Mouse (Mus musculus) lung, embryonic 14.5 days (tissue): ENCODE results near the gene Spn. TPM values are rescaled to one million over a fixed set of nuclear protein-coding genes. Genes with fewer than 3 reads are reported as not detected.
A peak's percentile ranks its signal among the peaks of the same experiment; 100 is the strongest.
"Not testable (repeated sequence)": the region's sequence is repeated elsewhere in the genome, so short reads cannot be mapped to it uniquely, and the experiment has no call there.

Experiments used
- ATAC-seq: fragments of 200-750 bp; cut with Nextera tagmentation; 2 replicates; pipeline ENCODE4 v1.8.0; 2017; ENCODE audit warnings: mild to moderate bottlenecking, moderate TSS enrichment, moderate library complexity; ENCODE audit not compliant: insufficient read depth
- DNase-seq: peaks from one replicate; pipeline ENCODE4 v3.0.0-alpha.2; 2015
- H3K27ac ChIP-seq: fragments of 300-500 bp; sonication (generic); 2 replicates; pipeline ENCODE4 v1.5.1; 2014; ENCODE audit warnings: low read depth, mild to moderate bottlenecking, moderate library complexity
- H3K27me3 ChIP-seq: fragments of 300-500 bp; sonication (generic); 2 replicates; pipeline ENCODE4 v1.6.1; 2014; ENCODE audit warnings: low read length, control low read depth; ENCODE audit not compliant: insufficient read depth
- H3K36me3 ChIP-seq: fragments of 300-500 bp; sonication (generic); 2 replicates; pipeline ENCODE4 v1.6.1; 2014; ENCODE audit warnings: control low read depth; ENCODE audit not compliant: insufficient read depth
- H3K4me1 ChIP-seq: fragments of 300-500 bp; sonication (generic); 2 replicates; pipeline ENCODE4 v1.6.1; 2014; ENCODE audit warnings: antibody characterized with exemption, control low read depth; ENCODE audit not compliant: insufficient read depth
- H3K4me2 ChIP-seq: fragments of 300-500 bp; sonication (generic); 2 replicates; pipeline ENCODE4 v1.6.1; 2014; ENCODE audit warnings: mild to moderate bottlenecking
- H3K4me3 ChIP-seq: fragments of 300-500 bp; sonication (generic); 2 replicates; pipeline ENCODE4 v1.5.1; 2014; ENCODE audit warnings: low read depth, low read length
- H3K9ac ChIP-seq: fragments of 300-500 bp; sonication (generic); 2 replicates; pipeline ENCODE4 v1.6.1; 2014
- H3K9me3 ChIP-seq: fragments of 300-500 bp; sonication (generic); 2 replicates; pipeline ENCODE4 v1.6.1; 2016; ENCODE audit warnings: low read depth, low read length, control low read depth
- CTCF ChIP-seq: IDR thresholded peaks from 2 replicates; pipeline ENCODE4 v1.5.1; 2016; ENCODE audit warnings: antibody characterized with exemption, low read depth
- whole genome bisulfite sequencing: fragments of 180-500 bp; shearing (Covaris S2); extraction: QIAGEN DNeasy Blood & Tissue Kit; methylation state at CpG from one replicate; pipeline ENCODE4 v1.1.7; 2014; 5-methylcytosine and 5-hydroxymethylcytosine counted together
- polyA plus RNA-seq: library from polyadenylated mRNA; unstranded; fragments of >200 nt; fragmentation: Nextera tagmentation; extraction: Ambion mirVana; gene quantifications from 2 replicates; pipeline ENCODE4 v1.2.1, GENCODE M21; 2014

The Spn gene
- polyA plus RNA-seq, 1 experiment from 2014 or later = not detected

- 35% methylated on average over 7 of the region's 7 CpGs for WGBS
- Histone ChIP-seq H3K4me2 (no peak overlapping the region), H3K9ac (no peak overlapping the region), H3K9me3 (no peaks in the 10 kb centered on the region), H3K27ac (no peak overlapping the region), H3K36me3 (no peaks in the 10 kb centered on the region), H3K4me3 (no peak overlapping the region), H3K27me3 (no peaks in the 10 kb centered on the region), H3K4me1 (no peaks in the 10 kb centered on the region)
- DNase-seq (no peak), ATAC-seq (no peak)
- TF ChIP-seq CTCF = no peak
Observed at GRCm38 (mm10) chr7:127096456-127096855, 41.2 kb downstream of the Spn start.

- Histone ChIP-seq H3K9ac (no peak overlapping the region), H3K36me3 (no peaks in the 10 kb centered on the region), H3K4me1 (no peaks in the 10 kb centered on the region), H3K9me3 (no peaks in the 10 kb centered on the region), H3K4me2 (no peak overlapping the region), H3K27me3 (no peaks in the 10 kb centered on the region), H3K27ac (no peak overlapping the region), H3K4me3 (no peak overlapping the region)
- ATAC-seq = no peak
- DNase-seq = no peak
- whole genome bisulfite sequencing = 50% methylated on average over 3 of the region's 3 CpGs
- TF ChIP-seq CTCF = no peak
Observed at GRCm38 (mm10) chr7:127093914-127094313, 43.7 kb downstream of the Spn start.

DNA sequence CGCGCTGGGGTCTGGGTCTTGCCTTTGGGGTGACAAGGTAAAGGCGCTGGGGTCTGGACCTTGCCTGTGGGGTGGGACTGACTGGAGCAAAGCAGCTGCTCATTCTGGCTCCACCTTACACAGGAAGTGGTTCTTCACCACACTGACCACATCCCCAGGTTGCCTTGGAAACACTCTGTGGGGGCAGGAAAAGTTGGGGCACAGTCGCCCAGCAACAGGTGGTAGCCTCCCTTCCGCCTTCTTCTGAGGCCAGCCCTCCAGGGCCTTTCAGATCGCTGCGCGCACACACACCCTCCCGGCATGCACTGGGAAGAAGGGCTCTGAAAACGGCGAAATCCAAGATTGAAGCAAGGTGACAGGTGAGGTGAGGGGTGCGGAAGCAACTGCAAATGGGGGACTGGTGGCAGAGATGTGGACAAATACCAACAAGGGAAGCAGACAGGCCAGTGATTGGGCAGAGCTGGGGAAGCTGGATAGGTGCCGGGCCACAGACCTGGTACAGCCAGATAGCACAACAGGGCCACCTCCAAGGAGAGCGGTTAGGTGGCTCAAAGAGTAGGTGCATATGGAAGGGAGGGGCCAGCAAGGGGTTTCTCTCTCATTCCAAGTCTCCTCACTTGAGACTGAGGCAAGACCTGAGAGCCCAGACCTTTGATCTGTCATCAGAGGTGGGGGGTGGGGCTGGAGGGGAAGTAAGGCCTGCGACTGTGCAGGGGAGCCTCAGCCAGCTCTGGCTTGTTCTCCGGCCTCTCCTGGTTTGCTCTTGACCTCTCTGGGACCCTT lies 46.3 kb downstream of the Spn start, which contains the start of gene AI467606:
TSS of gene AI467606 (plus strand) at position 246 of the 783 bp plus-strand sequence.
- Histone ChIP-seq H3K4me1 (no peaks in the 10 kb centered on the region), H3K4me3 (peak within 1 kb of the TSS; percentile 27), H3K9me3 (no peaks in the 10 kb centered on the region), H3K27me3 (no peaks in the 10 kb centered on the region), H3K9ac (peak within 1 kb of the TSS; percentile 43), H3K36me3 (no peaks in the 10 kb centered on the region), H3K27ac (no peak within 1 kb of the TSS; the same call in 1 of the 2 replicates), H3K4me2 (peak within 1 kb of the TSS; percentile 52)
- peak; percentile 56 for DNase-seq
- 55% methylated on average over 16 of the region's 16 CpGs for WGBS
- TF ChIP-seq CTCF = no peak
- ATAC-seq = peak; percentile 80

DNA sequence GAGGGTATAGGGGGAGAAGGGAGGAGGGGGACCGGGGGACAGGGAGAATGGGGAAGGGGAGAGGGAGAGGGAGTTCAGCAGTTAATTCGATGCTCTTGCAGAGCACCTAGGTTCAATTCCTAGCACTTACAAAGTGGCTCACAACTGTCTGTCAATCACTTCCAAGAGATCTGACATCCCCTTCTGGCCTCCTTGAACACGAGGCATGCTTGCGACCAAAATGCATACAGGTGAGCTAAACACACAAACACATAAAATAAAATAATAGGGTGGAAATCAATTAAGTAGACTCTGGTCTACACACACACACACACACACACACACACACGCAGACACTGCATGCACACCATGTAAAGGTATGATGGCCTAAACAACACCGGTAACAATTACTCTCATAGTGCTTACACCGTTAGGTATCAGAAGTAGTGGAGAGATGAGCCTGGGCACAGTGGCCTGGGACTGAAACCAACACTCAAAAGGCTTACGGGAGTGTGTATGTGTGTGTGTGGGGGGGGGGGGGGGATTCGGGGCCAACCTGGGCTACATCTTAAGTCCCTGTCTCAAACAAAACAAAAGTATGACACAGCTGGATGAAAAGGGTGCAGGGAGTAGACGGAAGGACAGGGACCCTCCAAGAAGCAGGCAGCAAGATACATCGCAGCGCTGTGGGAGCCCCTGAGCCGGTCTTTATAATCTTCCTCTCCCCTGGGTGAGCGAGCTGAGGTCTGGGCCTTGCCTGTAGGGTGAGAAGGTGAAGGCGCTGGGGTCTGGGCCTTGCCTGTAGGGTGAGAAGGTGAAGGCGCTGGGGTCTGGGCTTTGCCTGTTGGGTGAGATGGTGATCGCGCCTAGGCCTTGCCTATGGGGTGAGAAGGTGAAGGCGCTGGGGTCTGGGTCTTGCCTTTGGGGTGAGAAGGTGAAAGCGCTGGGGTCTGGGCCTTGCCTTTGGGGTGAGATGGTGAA lies 47.2 kb downstream of the Spn start:
- H3K4me2 ChIP-seq = peak overlapping the region; percentile 52; the same call in 1 of the 2 replicates

GRCm38 (mm10) chr7:127088901-127089845 lies 48.5 kb downstream of the Spn start:
- H3K4me2 ChIP-seq = peak overlapping the region; percentile 48
- peak overlapping the region; percentile 23 for H3K9ac ChIP-seq
- no peaks in the 10 kb centered on the region for H3K27me3 ChIP-seq
- ATAC-seq = no peak
- no peak for TF ChIP-seq CTCF
- WGBS = 17% methylated on average over 27 of the region's 27 CpGs
- no peaks in the 10 kb centered on the region for H3K36me3 ChIP-seq
- H3K27ac ChIP-seq = peak overlapping the region; percentile 46; the same call in 1 of the 2 replicates
- H3K9me3 ChIP-seq = no peaks in the 10 kb centered on the region
- H3K4me1 ChIP-seq = no peaks in the 10 kb centered on the region
- peak overlapping the region; percentile 6; the same call in 1 of the 2 replicates for H3K4me3 ChIP-seq
- no peak for DNase-seq

More for the DNA sequence above, 47.2 kb downstream of the Spn start:
- Histone ChIP-seq H3K27me3 (no peaks in the 10 kb centered on the region), H3K36me3 (no peaks in the 10 kb centered on the region), H3K4me3 (no peak overlapping the region), H3K4me1 (no peaks in the 10 kb centered on the region), H3K9ac (no peak overlapping the region), H3K27ac (no peak overlapping the region; the same call in 1 of the 2 replicates), H3K9me3 (no peaks in the 10 kb centered on the region)
- no peak for DNase-seq
- 80% methylated on average over 20 of the region's 20 CpGs for WGBS
- no peak for ATAC-seq
- TF ChIP-seq CTCF = no peak

GRCm38 (mm10) chr7:127088083-127088482 lies 49.5 kb downstream of the Spn start:
- Histone ChIP-seq H3K36me3 (no peaks in the 10 kb centered on the region), H3K4me2 (no peak overlapping the region), H3K9ac (no peak overlapping the region), H3K4me3 (no peak overlapping the region), H3K27me3 (no peaks in the 10 kb centered on the region), H3K9me3 (no peaks in the 10 kb centered on the region), H3K27ac (no peak overlapping the region), H3K4me1 (no peaks in the 10 kb centered on the region)
- TF ChIP-seq CTCF = no peak
- no peak for ATAC-seq
- DNase-seq = no peak
- 90% methylated on average over 3 of the region's 3 CpGs for WGBS

DNA sequence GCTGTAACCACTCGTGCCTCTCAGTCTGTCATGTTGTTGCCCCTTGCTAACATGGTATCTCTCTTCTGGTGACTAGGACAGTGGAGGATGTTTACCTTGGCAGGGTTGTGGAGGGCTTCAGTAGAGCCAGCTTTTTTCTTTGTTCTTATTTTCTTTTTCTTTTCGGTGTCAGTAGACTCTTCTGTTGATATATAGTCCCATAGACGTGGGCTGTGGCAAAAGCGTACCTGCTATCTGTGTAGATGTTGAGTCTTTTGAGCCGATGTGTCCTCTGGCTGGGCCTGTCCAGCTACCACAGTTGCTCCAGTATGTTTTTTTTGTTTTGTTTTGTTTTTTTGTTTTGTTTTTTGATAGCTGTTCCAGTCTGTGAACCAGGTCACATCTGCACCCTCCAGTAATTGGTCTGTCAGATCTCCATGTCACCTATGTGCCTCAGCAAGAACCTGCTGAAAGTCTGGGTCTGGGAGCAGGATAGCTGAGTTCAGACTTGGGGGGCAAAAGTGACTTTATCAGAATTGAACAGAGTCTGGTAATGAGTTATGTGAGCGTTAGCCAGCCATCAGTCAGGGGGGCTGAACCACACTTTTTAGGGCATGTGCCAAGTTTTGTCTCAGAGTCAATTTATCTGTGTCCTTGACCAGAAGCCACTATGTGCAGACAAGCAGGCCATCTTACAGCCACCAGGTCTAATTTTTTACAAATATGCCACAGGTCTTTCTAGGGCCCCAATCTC lies 50.2 kb downstream of the Spn start, which contains the start of gene Zg16:
TSS of gene Zg16 (minus strand) at position 51 of the 733 bp plus-strand sequence.
- H3K9me3 ChIP-seq, H3K4me3 ChIP-seq, H3K4me2 ChIP-seq, DNase-seq, H3K4me1 ChIP-seq, ATAC-seq, H3K27ac ChIP-seq, H3K36me3 ChIP-seq, H3K9ac ChIP-seq, H3K27me3 ChIP-seq: not testable (repeated sequence)
- 70% methylated on average over 6 of the region's 6 CpGs for WGBS

GRCm38 (mm10) chr7:127085751-127086150 lies 51.9 kb downstream of the Spn start:
- not testable (repeated sequence) for DNase-seq, ATAC-seq, H3K27me3 ChIP-seq, H3K27ac ChIP-seq, H3K4me2 ChIP-seq, H3K36me3 ChIP-seq, H3K4me3 ChIP-seq, H3K9me3 ChIP-seq, H3K4me1 ChIP-seq, H3K9ac ChIP-seq
- WGBS = 30% methylated on average over 6 of the region's 6 CpGs
